Mouse (Mus musculus) left cerebral cortex, postnatal 36 days (tissue): Measurements from ENCODE around the gene Pias4. TPM values are rescaled to one million over a fixed set of nuclear protein-coding genes. Genes with fewer than 3 reads are reported as not detected.

ENCODE experiments used
- DNase-seq, 2 experiments: peaks; one replicate each; pipeline ENCODE4 v3.0.0; 2021 to 2022; ENCODE audit warnings: low spot score in 2 of 2, mixed read lengths in 1 of 2
- intact Hi-C: fragments of 180-260 bp; cut with DNase I; formaldehyde crosslinking; loops from one replicate; pipeline ENCODE4 v1.15.1; 2025
- total RNA-seq, 2 experiments: library from RNA; stranded (reverse); gene quantifications; 2 replicates each; pipeline ENCODE4 v1.2.3; 2021

The Pias4 gene
- total RNA-seq, 2 experiments from 2014 or later, result 26.7 to 31.8 TPM

- DNase-seq, result no peak
- intact Hi-C loops, result loop anchor here (5.0 kb wide), 1 partner anchor 34 kb away; the partner anchor contains the start of gene Eef2
Observed at GRCm38 (mm10) chr10:81143157-81143633, 24.5 kb downstream of the Pias4 start.

DNA sequence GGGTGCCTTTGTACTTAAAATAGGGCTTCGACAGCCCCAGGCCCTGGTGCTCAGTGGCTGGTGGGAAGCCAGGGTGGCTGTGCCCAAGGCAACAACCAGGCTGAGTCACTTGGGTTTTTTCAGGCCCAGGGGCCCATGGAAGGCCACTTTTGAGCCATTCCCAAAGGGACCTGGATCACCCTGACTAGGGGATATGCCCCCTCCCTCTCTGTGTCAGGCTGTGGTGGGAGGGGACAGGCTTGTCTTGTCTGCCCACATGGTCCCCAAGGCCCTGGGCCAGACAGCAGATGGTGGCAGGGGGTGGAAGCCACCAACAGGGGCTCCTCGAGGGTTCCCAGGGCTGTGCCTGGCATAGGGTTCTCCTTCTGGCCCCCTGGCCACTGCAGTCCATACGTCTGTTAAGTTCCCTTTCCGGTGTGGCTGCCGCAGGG, 25.2 kb downstream of the Pias4 start:
- no peak for DNase-seq
- intact Hi-C loops, result loop anchor here (5.0 kb wide), 1 partner anchor 35 kb away; the partner anchor contains the start of gene Eef2

GRCm38 (mm10) chr10:81141455-81142210, 26.1 kb downstream of the Pias4 start:
- DNase-seq, result no peak
- intact Hi-C loops, result loop anchor here (5.0 kb wide), 1 partner anchor 36 kb away; the partner anchor contains the start of gene Eef2

- intact Hi-C loops, result loop anchor here (5.0 kb wide), 1 partner anchor 36 kb away; the partner anchor contains the start of gene Eef2
- DNase-seq, result no peak
Observed at GRCm38 (mm10) chr10:81140717-81141454, 26.8 kb downstream of the Pias4 start.

DNA sequence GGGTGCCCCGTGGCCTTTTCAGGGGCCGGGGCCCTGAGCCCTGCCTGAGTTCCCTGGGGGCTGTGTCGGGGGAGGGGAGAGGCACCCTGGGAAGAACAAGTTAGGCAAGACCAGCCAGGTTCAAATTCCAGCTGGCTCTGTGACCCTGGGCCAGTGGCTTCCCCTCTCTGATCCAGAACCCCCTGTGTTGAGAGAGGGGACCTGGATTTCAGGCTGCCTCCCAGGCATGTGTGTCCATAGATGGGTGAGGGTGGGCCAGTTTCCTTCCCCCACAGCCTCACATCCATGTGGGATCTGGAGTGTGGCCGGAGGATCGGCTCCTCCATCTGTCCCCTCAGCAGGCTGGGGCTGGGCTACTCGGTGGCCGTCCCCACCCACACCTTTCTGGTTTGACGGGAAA, 27.7 kb downstream of the Pias4 start:
- DNase-seq, result no peak
- intact Hi-C loops, result loop anchor here (5.0 kb wide), 1 partner anchor 37 kb away; the partner anchor contains the start of gene Eef2

DNA sequence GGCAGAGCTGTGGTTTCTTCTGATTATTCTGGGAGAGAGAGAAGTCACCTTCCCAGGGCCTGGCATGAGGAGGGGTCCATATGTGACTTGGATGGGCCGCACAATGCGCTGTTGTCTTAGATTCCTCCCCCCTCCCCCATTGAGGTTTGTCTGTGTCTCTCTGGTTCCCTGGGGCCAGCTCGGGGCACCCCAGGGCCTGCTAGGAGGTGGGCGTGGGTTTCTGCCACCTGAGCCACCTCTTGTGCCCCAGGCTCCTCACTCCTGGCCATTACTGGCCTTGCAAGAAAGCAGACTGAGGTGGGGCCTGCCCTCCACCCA, 28.2 kb downstream of the Pias4 start:
- DNase-seq, result no peak
- intact Hi-C loops, result no loop called here

DNA sequence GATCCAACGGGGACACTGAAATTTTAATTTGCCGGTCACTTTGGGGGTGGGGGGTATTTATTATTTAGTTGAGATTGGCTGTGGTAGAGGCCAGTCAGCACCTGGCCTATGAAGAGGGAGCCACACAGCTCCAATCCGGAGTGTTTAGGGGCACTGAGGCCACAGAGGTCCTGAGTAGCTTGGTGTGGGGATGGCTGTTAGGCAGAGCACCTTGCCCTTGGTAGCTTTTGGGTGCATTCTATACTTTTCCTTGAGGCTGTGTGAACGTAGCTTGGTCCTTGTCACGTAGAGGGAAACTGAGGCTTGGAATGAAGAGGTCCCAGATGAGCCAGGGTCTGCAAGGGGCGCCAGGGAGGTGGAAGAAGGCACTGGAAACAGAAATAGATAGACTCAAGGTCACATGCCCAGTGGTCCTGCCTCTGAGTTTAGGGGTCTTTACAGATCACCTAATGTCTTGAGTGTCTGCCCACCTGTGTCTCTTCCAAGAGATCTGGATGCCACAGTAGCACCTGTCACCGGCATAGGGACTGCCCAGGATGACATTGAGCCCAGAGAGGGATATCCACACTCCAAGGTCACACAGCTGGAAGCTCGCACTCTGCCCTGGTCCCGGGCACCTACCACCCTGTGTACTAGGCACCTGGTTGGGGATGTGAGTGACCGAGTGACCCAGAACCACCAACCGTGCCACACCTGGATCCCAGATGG, 28.7 kb downstream of the Pias4 start:
- intact Hi-C loops, result no loop called here
- no peak for DNase-seq

DNA sequence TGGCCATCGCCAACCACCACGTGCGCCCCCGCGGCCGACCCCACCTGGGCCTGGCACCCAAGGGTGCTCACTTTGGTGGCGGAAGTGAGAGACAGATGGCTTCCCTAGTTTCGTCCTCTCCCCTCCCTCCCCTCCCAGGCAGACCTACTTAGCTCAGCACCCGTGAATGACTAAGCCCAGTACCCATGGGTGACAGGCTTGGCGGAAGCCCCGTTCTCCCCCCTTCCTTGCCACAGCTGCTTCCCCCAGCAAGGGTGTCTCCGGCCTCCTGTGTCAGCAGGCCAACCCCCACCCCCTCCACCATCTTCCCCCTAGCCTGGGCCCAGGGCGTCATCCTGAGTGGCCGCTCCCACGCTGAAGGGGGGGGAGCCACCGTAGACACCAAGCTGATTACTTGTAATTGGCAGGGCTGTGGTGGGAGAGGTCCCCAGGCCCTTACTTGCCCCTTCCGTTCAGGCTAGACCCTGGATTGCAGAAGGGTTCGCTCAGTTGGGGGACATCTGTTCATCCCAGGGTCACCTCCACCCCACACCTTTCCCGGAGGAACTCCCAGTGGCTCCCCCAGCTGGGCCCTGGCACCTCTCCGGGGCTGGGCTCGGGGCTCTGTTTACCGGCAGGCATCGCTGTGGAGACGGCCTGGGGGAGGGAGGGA, 29.5 kb downstream of the Pias4 start:
- intact Hi-C loops, result no loop called here
- DNase-seq, result no peak

DNA sequence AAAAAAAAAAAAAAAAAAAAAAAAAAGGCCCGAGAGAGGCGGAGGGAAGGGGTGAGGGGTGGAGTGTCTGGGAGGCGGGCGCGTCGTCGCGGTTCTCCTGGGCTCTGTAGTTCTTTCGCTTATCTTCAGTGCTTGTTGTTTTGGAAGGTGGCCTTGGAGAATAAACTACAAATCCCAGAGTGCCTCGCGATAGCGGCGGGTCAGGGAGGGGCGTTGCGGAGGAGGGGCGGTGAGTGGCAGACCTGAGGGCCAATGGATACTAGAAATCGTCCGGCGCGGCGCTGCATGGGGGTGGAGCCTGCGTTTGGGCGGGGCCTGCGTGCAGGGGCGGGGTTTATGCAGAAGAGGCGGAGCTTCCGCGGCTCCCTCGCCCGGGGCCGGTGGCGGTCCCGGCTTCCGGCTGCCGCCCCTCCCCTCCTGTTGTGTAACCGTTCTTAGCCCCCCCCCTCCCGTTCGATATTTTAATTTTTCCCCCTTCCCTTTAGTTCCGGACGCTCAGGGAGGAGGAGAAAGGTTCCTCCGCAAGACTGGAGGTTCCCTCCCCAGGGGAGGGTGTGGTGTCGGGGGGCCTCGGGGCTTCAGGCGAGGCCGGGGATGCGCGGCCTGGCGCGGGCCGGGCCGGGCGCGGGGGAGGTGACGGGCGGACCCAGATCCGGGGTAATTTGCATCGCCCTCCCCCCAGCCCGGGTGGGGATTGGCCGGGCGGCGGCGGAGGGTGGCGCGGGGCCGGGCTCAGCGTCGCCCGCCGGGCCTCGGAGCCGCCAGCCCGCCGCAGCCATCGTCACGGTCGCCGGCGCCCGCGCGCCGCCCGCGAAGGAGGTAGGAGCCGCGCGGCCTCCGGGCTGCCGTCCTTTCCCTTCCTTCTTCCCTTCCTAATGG, 30.2 kb downstream of the Pias4 start:
- DNase-seq, result peak; percentile 100
- intact Hi-C loops, result no loop called here

DNA sequence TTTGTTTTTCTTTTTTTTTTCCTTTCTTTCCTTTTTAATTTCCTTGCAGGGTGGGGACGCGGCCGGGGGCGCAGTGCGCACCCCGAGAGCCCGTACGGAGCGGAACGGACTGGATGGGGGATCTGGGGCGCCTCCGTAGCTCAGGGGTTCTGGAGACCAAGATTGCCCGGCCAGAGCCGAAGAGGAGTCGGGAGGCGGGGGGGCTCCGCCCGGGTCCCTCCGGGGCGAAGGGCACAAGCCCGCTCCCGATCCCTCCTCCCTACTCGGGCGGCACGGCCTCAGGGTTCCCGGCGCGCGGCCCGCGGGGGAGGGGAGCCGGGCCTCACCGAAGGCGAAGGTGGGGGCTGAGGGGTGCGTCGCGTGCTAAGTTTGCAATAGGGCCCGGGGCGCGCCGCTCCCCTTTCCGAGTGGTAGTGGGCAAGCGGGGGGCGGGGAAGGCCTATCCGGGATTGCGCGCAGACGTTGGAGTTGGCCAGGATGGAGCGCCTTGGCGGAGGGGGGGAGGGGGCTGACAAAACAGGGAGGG, 31.0 kb downstream of the Pias4 start:
- DNase-seq, result peak; percentile 78 to 84
- intact Hi-C loops, result no loop called here

GRCm38 (mm10) chr10:81135831-81136705, 31.7 kb downstream of the Pias4 start:
- DNase-seq, result peak; percentile 78
- intact Hi-C loops, result no loop called here

- peak in 1 of 2 experiments; percentile 69 for DNase-seq
- intact Hi-C loops, result no loop called here
Observed at GRCm38 (mm10) chr10:81134966-81135681, 32.6 kb downstream of the Pias4 start, which contains the start of gene Zbtb7a. TSS of gene Zbtb7a (plus strand) at chr10:81135220.

DNA sequence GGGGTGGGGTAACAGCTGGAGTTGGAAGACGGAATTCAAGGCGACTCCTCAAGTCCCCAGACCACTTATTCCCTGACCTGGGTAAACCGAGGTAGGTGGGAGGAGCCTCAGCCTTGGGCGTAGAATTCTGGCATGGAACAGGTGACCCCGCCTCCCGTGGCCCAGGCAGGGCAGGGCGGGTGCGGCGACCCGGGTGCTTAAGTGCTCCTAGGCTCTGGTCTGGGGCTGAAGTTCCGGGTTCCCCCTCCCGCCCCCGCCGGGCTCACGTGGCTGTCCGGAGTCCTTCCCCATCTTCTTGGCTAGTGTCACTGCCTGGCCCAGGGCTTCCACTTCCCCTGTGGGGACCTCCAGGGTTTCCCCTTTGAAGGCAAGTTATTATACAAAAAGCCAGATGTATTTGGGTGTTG, 33.5 kb downstream of the Pias4 start:
- intact Hi-C loops, result no loop called here
- DNase-seq, result no peak

GRCm38 (mm10) chr10:81123500-81123899, 44.2 kb downstream of the Pias4 start:
- intact Hi-C loops, result no loop called here
- no peak for DNase-seq

- intact Hi-C loops, result no loop called here
- DNase-seq, result no peak
Observed at GRCm38 (mm10) chr10:81122889-81123288, 44.8 kb downstream of the Pias4 start.

DNA sequence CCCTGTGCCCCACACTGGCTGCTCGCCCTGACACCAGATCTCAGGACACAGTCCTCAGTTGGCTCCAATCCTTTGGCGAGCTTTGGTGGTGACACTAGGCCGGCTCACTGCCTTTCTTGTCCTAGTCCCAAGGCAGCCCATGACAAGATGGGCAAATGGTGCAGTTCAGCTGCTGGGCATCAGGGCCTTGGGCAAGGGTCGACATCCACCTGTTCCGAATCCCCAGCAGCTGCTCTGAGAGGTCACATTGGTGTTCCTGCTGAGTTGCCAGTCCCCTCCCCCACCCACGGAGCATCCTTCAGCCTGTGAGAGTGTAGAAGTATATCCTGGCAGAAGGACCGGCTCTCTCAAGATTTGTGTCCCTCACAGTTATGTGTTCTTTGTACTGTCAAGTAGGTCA, 47.1 kb downstream of the Pias4 start:
- DNase-seq, result no peak
- intact Hi-C loops, result no loop called here

DNA sequence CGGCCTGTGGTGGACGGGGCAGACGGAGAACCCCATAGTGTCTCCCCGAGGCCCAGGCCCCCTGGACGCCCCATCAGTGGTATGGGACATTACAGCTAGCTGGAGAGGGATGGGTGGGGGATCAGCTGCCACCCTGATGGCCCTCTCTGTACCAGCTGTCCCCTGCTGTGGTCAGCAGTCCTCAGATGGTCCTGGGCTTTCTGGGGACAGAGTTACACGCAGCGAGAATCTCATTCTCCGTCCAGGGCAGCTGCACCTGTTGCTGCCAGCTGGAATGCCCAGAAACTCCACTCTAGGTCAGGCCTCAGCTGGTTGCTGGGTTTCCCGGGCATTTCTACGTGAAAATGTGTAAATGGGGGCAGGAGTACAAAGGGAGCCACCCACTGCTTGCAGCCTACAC, 48.1 kb downstream of the Pias4 start:
- intact Hi-C loops, result no loop called here
- DNase-seq, result no peak
